In the genomic region with DNA sequence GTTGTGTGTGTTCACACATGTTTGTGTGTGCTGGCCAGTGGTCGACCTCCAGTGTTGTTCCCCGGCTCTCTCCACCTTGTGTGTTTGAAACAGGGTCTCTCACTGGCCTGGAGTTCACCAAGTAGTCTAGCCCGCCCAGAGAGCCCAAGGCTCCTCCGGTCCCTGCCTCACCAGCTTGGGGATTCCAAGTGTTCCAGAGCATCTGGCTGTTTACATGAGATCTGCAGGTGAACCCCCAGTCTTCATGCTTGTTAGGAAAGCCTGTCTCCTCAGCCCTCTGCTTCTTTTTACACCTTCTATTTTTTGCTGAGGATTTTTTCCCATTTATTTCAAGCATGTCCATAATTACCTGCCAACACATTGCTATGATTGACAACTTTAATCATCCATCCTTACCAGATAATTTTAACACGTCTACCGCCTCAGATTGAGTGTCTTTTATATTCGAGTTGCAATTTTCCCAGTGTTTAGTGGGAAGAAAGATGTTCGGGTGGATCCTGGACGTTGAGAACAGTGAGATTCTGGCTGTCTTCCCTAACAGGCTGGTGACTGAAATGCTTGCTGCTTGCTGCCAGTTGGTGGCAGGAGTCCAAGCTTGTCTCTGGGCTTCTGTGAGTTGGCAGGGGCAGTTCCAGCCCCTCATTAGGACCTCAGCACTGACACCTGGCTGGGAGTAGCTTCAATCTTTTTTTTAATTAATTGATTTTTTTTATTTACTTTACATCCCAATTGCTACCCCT, we compare ENCODE assay signal across 7 mouse cellular contexts. TPM values are rescaled to one million over a fixed set of nuclear protein-coding genes. Genes with fewer than 3 reads are reported as not detected.
DNase-seq lines count a peak whose midpoint lies in the region; ATAC-seq and TF ChIP-seq lines count a peak whose summit lies in the region.

No protein-coding gene starts in this region.

- WGBS in cerebellum, adult 2 months = 29% methylated on average over 9 of the region's 9 CpGs

- DNase-seq in left cerebral cortex, adult 18-20 months (ENCODE audit: low spot score in 2 of 2) = peak; percentile 32 to 68
- no peak for DNase-seq in left cerebral cortex, adult 11 months (ENCODE audit: low spot score)
- peak; percentile 76 to 91 for DNase-seq in cerebellum, adult 2 months
- DNase-seq in gastrocnemius, postnatal 14 days = peak; percentile 14
- DNase-seq in retina, adult 2 months (ENCODE audit: low read depth, low spot score) = peak; percentile 11
- no peak for DNase-seq in urinary bladder, adult 2 months (ENCODE audit: low spot score)

- H3K4me3 ChIP-seq in cerebellum, adult 2 months (replicated peaks; ENCODE audit: insufficient read depth, low read depth, low read length) = no peak overlapping the region

- no peak for TF ChIP-seq POLR2A in cerebellum, adult 2 months (IDR thresholded peaks at IDR 0.05; ENCODE audit: borderline replicate concordance, insufficient read depth, low read length)

- ATAC-seq in megakaryocyte-erythroid progenitor cell, adult 5-6 weeks (replicated peaks; ENCODE audit: low FRiP score, low TSS enrichment, poor library complexity, severe bottlenecking) = no peak

- peaks cover 17% of the 10 kb centered on the region for H3K4me1 ChIP-seq in cerebellum, adult 2 months (ENCODE audit: control insufficient read depth, insufficient read depth, low read length)

- no peak for TF ChIP-seq CTCF in cerebellum, adult 2 months (IDR thresholded peaks at IDR 0.05; ENCODE audit: borderline replicate concordance, insufficient read depth, low read depth, low read length)

- no peaks in the 10 kb centered on the region for H3K27me3 ChIP-seq in cerebellum, adult 2 months (ENCODE audit: control insufficient read depth, insufficient read depth, low read length)

- intact Hi-C loops in gastrocnemius, postnatal 14 days (cut with DNase I; ENCODE audit: low total_unique reads) = no loop called here

- no peak overlapping the region for H3K27ac ChIP-seq in cerebellum, adult 2 months (ENCODE audit: insufficient read depth, low read length)

RNA-seq across cellular contexts. Expression of gene Slc30a10, which starts 15.6 kb away (rescaled TPM):
- total RNA-seq in left cerebral cortex, adult 18-20 months (2021) = 1 to 10 TPM; 7.4 to 8.8 TPM
- 5.4 and 6.0 TPM in 2 replicates for polyA plus RNA-seq in cerebellum, adult 2 months (2012; rRNA removed)
- total RNA-seq in gastrocnemius, postnatal 14 days (2021) = under 1 TPM in 1 of 2 experiments, not detected in 1; 0.04 TPM
- polyA plus RNA-seq in urinary bladder, adult 2 months (2012; rRNA removed) = 0.01 TPM in 1 of 2 replicates, not detected in the other
- total RNA-seq in megakaryocyte-erythroid progenitor cell, adult 5-6 weeks (2014; fragmentation: Nextera tagmentation) = 0.96 and 1.1 TPM in 2 replicates
- total RNA-seq in megakaryocyte-erythroid progenitor cell, adult 5-6 weeks (2017) = 1.7 TPM in 1 of 2 replicates, not detected in the other

Comparison
In these comparisons a context has a peak if more than half of its experiments do, and no peak if none do; other contexts are left out.
1. DNase-seq: peak in left cerebral cortex, adult 18-20 months (2 of 2), cerebellum, adult 2 months (2 of 2), gastrocnemius, postnatal 14 days (single experiment) and retina, adult 2 months (single experiment); none in left cerebral cortex, adult 11 months (single experiment) and urinary bladder, adult 2 months (single experiment).